Mouse (Mus musculus) ES-Bruce4 (cell line): ENCODE measurements around the gene Fcgr4. TPM values are rescaled to one million over a fixed set of nuclear protein-coding genes. Genes with fewer than 3 reads are reported as not detected.
"Not testable (repeated sequence)": the region's sequence is repeated elsewhere in the genome, so short reads cannot be mapped to it uniquely, and the experiment has no call there.

Experiments
- H3K27ac ChIP-seq: 2 replicates; pipeline ENCODE4 v1.5.1; 2012; ENCODE audit warnings: low read length, inconsistent platforms; ENCODE audit not compliant: insufficient read depth
- H3K27me3 ChIP-seq: 2 replicates; pipeline ENCODE4 v1.6.1; 2012; ENCODE audit warnings: mild to moderate bottlenecking, low read length, inconsistent platforms; ENCODE audit not compliant: control insufficient read depth, poor library complexity, insufficient read depth, severe bottlenecking
- H3K36me3 ChIP-seq: 2 replicates; pipeline ENCODE4 v1.6.1; 2012; ENCODE audit warnings: inconsistent platforms, mild to moderate bottlenecking, low read length, moderate library complexity; ENCODE audit not compliant: control insufficient read depth, poor library complexity, insufficient read depth, severe bottlenecking
- H3K4me1 ChIP-seq: one replicate; pipeline ENCODE4 v1.8.1; 2011; ENCODE audit warnings: low read length; ENCODE audit not compliant: control insufficient read depth, insufficient read depth
- H3K4me3 ChIP-seq: 2 replicates; pipeline ENCODE4 v1.5.1; 2011; ENCODE audit warnings: low read depth, mild to moderate bottlenecking, low read length
- H3K9ac ChIP-seq: 2 replicates; pipeline ENCODE4 v1.6.1; 2012; ENCODE audit warnings: low read depth, mild to moderate bottlenecking, inconsistent platforms; ENCODE audit not compliant: poor library complexity, severe bottlenecking
- H3K9me3 ChIP-seq: replicated peaks from 2 replicates; pipeline ENCODE4 v1.6.1; 2012; ENCODE audit warnings: mild to moderate bottlenecking, low read length, inconsistent platforms; ENCODE audit not compliant: control insufficient read depth, poor library complexity, insufficient read depth, severe bottlenecking
- CTCF ChIP-seq: IDR thresholded peaks from one replicate; pipeline ENCODE4 v1.8.1; 2011; ENCODE audit warnings: low read depth, low read length
- EP300 ChIP-seq: IDR thresholded peaks from 2 replicates; pipeline ENCODE4 v1.6.1; 2011; ENCODE audit warnings: low read depth, low read length; ENCODE audit not compliant: insufficient read depth
- POLR2A ChIP-seq: IDR thresholded peaks from one replicate; pipeline ENCODE4 v1.8.1; 2011; ENCODE audit warnings: low read length; ENCODE audit not compliant: insufficient read depth
- polyA plus RNA-seq: library from polyadenylated mRNA; stranded (reverse); fragments of >200 nt; gene quantifications from 2 replicates; pipeline ENCODE4 v1.2.4, GENCODE M21; 2011; ENCODE audit warnings: low read depth; ENCODE audit not compliant: missing spikeins, insufficient read depth, insufficient read length

Fcgr4 gene
- polyA plus RNA-seq, 1 experiment: not detected

DNA sequence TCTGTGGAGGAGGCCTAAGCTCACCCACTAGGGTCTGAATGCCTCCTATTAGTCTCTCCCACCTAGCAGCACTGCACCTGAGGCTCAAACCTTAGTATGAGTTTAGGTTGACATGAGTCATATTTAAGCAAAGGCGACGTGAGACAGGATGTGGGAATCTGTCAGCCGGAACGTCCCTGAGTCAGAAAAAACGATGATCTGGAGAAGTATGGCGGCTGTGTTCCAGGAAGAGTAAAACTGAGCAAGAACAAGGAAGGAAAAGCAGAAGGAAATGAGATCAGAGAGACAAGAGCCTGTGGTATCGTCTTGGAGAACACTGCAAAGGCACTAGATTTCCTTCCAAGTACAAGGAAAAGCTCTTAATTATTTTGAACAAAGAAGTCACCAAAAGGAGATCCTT is 32.1 kb downstream of the Fcgr4 start:
- TF ChIP-seq POLR2A: no peak
- no peak overlapping the region for H3K4me3 ChIP-seq
- no peaks in the 10 kb centered on the region for H3K36me3 ChIP-seq
- no peaks in the 10 kb centered on the region for H3K27me3 ChIP-seq
- peaks cover 2% of the 10 kb centered on the region for H3K4me1 ChIP-seq
- H3K9me3 ChIP-seq: no peaks in the 10 kb centered on the region
- H3K27ac ChIP-seq: no peak overlapping the region
- H3K9ac ChIP-seq: no peak overlapping the region

DNA sequence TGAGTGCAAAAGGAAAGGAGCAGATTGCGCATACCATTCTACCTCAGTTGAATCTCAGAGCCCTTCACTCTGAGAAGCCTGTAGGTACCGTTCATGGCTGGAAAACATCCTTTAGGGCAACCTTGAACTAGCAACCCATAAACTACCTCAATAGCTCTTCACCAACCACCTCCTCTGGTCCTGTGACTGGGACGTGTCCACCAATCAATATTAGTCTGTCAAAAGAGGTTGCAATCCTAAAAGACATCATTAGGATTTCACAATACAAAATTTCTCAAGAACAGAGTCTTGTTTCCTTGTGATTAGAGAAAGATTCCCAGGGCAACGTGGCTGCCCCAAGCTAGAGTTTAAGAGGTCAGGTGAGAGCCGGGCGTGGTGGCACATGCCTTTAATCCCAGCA is 34.6 kb downstream of the Fcgr4 start:
- Histone ChIP-seq H3K4me1 (peaks cover 4% of the 10 kb centered on the region), H3K27ac (no peak overlapping the region)
- TF ChIP-seq POLR2A: no peak
- TF ChIP-seq EP300: no peak
- no peak for TF ChIP-seq CTCF

DNA sequence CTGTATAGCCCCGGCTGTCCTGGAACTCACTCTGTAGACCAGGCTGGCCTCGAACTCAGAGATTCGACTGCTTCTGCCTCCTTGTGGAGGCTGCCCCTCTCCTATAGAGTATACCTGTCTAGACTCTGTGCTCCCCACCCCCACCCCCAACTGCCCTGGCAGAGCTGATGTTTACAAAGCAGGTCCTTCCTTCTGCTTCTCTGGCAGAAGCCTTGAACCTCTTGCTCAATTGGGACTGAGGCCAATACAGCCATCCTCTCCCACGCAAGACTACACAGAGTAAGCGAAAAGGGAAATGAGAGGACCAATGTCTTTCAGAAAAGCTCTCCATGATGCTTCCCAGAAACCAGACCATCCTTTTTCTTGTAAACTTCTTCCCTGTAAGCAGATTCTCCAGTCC is 38.5 kb downstream of the Fcgr4 start:
- H3K4me1 ChIP-seq: peaks cover 4% of the 10 kb centered on the region
- H3K9me3 ChIP-seq: no peaks in the 10 kb centered on the region; the same call in 1 of the 2 replicates
- H3K4me3 ChIP-seq: no peak overlapping the region
- H3K27ac ChIP-seq: no peak overlapping the region
- TF ChIP-seq CTCF (no peak), POLR2A (no peak), EP300 (no peak)
- no peak overlapping the region for H3K9ac ChIP-seq
- no peaks in the 10 kb centered on the region for H3K27me3 ChIP-seq
- H3K36me3 ChIP-seq: no peaks in the 10 kb centered on the region

More for the DNA sequence above, 34.6 kb downstream of the Fcgr4 start:
- no peaks in the 10 kb centered on the region for H3K36me3 ChIP-seq
- H3K9me3 ChIP-seq: no peaks in the 10 kb centered on the region
- no peak overlapping the region for H3K4me3 ChIP-seq
- no peak overlapping the region for H3K9ac ChIP-seq
- H3K27me3 ChIP-seq: no peaks in the 10 kb centered on the region

DNA sequence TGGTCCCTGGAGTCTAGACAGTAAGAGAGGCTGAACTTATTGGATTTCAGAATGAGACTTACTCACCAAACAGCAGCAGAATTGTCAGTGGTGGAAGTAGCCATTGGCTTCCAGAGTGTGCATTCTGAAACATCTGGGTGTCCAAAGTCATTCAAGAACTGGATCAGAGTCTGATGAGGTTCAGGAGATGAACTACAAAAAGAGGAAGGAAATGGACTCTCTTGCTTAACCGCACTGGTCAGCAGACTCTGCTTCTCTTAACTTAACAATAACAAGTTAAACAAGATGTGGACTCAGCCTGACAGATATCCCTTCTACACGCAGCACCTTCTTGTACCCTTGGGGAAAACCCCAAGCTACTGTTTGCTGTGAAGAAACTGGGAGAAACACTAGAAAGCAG is 40.5 kb downstream of the Fcgr4 start:
- Histone ChIP-seq H3K4me1 (peaks cover 4% of the 10 kb centered on the region), H3K9me3 (no peaks in the 10 kb centered on the region; the same call in 1 of the 2 replicates), H3K36me3 (no peaks in the 10 kb centered on the region), H3K27ac (no peak overlapping the region), H3K27me3 (no peaks in the 10 kb centered on the region), H3K4me3 (no peak overlapping the region), H3K9ac (no peak overlapping the region)
- TF ChIP-seq CTCF (no peak), EP300 (no peak)

DNA sequence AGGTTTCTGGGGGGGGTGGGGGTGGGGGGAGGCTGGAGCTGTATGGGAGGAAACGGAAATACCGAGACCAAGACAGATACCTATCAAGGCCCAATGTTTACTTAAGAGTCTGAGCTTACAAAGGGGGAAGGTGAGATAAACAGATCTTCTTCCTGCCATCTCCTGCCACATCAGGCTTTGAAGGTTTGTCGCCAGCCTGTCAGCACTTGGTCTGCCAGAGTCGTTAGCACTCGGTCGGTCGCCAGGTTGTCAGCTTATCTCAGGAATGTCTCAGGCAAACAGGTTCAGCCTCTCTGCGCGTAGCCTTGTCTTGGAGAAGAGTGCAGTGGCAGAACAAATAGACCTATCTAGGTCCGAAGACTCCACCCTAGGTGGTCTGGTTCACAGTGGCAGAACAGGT is 41.7 kb downstream of the Fcgr4 start:
- H3K27ac ChIP-seq: no peak overlapping the region
- H3K9me3 ChIP-seq: no peaks in the 10 kb centered on the region; the same call in 1 of the 2 replicates
- H3K9ac ChIP-seq: no peak overlapping the region
- H3K27me3 ChIP-seq: peaks cover 1% of the 10 kb centered on the region; the same call in 1 of the 2 replicates
- H3K4me3 ChIP-seq: peak overlapping the region; percentile 32
- TF ChIP-seq EP300 (0 out of 2 replicates have a peak, but pooled peaks have one; percentile 14), POLR2A (no peak)
- H3K4me1 ChIP-seq: peaks cover 4% of the 10 kb centered on the region
- H3K36me3 ChIP-seq: no peaks in the 10 kb centered on the region

DNA sequence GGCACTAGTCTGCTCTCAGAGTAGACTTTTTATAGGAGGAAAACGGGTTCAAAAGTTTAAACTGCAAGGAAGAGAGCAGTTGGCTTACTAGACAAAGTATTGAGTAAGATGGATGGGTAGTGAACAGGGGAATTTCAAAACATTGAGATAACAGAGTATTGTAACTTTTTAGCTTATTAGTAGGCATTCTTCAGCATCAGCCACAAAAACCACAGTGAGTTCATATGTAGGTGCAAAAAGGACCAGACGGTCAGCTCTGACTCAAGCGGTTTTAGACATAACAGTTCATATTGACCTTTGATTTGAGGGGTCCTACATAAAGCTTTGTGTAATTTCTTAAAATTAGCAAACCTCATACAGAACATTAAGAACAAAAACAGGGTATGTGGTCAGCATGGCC is 42.8 kb downstream of the Fcgr4 start:
- Histone ChIP-seq H3K4me3 (no peak overlapping the region), H3K36me3 (no peaks in the 10 kb centered on the region), H3K27ac (no peak overlapping the region), H3K27me3 (peaks cover 1% of the 10 kb centered on the region; the same call in 1 of the 2 replicates), H3K4me1 (peaks cover 4% of the 10 kb centered on the region), H3K9ac (no peak overlapping the region), H3K9me3 (no peaks in the 10 kb centered on the region; the same call in 1 of the 2 replicates)
- TF ChIP-seq POLR2A (no peak), EP300 (no peak), CTCF (no peak)

DNA sequence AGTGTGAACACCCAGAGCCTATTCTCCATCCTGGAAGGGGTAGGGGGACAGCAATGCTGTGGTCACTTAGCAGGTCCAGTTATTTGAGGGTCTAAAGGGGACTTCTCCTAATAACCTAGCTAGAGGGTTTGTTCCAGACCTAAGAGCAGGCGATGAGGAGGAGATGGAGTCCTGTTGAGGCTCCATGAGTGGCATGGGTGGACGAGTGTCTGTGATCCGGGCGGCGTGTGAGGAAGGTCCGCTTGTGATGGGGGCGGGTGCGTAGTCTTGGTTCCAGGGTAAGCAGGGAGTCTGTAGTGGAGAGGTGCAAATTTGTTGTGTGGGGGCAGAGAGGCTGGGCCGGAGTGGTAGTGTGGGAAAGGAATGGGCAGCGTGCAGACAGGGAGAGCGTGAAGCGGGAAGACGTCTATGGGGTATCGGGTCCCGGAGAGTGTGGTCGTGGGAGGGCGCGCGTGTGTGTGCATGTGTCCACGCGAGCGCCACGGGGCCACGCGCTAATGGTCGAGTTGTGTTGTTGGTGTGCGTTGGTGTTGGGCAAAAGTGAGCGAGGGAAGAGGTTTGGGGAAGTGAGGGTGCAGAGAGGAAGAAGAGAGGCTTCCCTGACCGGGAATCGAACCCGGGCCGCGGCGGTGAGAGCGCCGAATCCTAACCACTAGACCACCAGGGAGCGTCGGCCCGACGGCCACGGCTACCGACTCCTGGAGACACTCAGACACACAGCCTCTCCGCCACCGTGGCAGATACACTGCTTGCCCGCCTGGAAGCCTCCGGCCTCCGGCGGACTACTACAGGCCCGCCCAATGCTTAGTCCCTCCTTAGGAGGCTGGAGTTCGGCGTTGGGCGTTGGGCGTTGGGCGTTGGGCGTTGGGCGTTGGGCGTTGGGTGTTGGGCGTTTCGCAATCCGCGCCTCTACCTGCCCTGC is 45.1 kb downstream of the Fcgr4 start:
- H3K27ac ChIP-seq, H3K27me3 ChIP-seq, H3K9me3 ChIP-seq, H3K4me1 ChIP-seq, H3K36me3 ChIP-seq: not testable (repeated sequence)
- Histone ChIP-seq H3K9ac (peak overlapping the region; percentile 42), H3K4me3 (peak overlapping the region; percentile 61)

DNA sequence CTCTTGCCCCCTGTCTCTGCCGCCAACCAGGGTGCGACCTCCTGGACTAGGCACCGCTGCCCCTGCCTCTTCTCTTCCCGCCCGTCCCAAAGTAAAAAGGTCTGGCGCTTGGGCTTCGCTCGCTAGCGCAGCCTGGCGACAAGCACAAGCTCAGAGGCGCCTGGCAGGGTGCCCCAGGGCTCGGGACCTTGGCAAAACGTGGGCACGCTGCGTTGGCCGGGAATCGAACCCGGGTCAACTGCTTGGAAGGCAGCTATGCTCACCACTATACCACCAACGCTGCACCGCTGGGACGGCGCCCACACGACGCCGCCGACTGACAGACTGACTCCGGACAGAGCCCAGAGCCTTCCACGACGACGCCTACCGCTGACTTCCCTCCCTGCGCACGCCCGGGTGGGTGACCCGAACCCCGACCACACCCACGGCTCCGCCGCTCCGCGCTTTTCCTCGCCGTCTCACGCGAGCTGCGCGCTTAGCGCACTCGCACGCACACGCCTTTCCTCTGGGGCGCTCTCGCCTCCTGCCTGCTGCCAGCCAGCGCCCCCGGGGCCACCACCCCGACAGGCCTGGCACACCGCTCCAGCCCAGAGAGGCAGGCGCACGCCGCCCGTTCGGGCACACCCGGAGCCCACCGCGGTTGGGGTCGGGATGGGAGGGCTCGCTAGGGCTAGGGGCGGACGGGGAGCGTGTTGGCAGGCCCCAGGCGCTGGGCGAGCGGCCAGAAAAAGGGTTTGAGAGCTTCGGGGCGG is 45.9 kb downstream of the Fcgr4 start, which contains the start of gene Fcgr3:
Fcgr3 (minus strand) TSS at position 445 of the 752 bp plus-strand sequence.
- H3K27ac ChIP-seq, H3K36me3 ChIP-seq, H3K4me1 ChIP-seq, H3K27me3 ChIP-seq, H3K9me3 ChIP-seq: not testable (repeated sequence)
- Histone ChIP-seq H3K4me3 (peak within 1 kb of the TSS; percentile 61), H3K9ac (peak within 1 kb of the TSS; percentile 42)
